Comparison of ENCODE assay signal across 15 mouse cellular contexts in genomic region chr17:56709708-56710107, GRCm38 (mm10). TPM values are rescaled to one million over a fixed set of nuclear protein-coding genes. Genes with fewer than 3 reads are reported as not detected.
"Had no signal": no experiment of that assay in that cellular context is flagged by ENCODE, and none has a peak within 500 bp of the region (broad histone marks: within the 10 kb centered on the region; RNA-seq: fewer than 3 reads in every experiment).

No protein-coding gene starts in this region.

- H3K9ac ChIP-seq: liver, embryonic 14.5 days; liver, postnatal 0 days; lung, embryonic 14.5 days had no signal

- H3K4me2 ChIP-seq: lung, embryonic 14.5 days had no signal

- ATAC-seq: liver, postnatal 0 days; lung, postnatal 0 days had no signal

- H3K27ac ChIP-seq: kidney, postnatal 0 days; left cerebral cortex, adult 2 months; liver, embryonic 14.5 days; macrophage had no signal

- DNase-seq: kidney, adult 2 months; kidney, postnatal 25 days; layer of hippocampus, postnatal 36 days; liver, postnatal 0 days; lung, embryonic 14.5 days; midbrain, embryonic 14.5 days; thymus, adult 2 months; thymus, postnatal 14 days; thymus, postnatal 4 days had no signal

- H3K4me3 ChIP-seq: layer of hippocampus, adult 2 months; left cerebral cortex, adult 2 months had no signal

RNA-seq across cellular contexts. Expression of gene Nrtn, which starts 47.6 kb away (rescaled TPM):
- polyA plus RNA-seq: macrophage had no signal
